Mouse (Mus musculus): Measurements from ENCODE around the gene Qrfpr.

Gene Qrfpr

GRCm38 (mm10) chr3:36150934-36151686 is 71.0 kb downstream of the Qrfpr start, which contains the start of gene D3Ertd254e:
Gene D3Ertd254e (plus strand): TSS chr3:36151017.
- DNase-seq (ENCODE audit: low spot score in 2 of 2), result peak; percentile 88 to 95

DNA sequence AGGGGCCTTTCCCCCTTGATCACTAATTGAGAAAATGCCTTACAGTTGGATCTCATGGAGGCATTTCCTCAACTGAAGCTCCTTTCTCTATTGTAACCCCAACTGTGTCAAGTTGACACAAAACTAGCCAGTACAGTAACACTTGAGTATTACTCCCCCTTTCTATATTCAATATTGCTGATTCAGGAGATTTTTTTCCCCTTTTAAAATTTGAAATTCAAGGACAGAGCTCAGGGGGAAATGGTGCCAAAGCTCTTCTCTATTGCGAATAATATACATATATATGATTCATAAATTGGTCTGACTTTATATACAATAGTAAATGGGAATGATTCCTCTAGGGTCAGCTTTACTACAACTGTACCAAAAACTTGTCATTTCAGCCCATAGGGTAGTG is 71.6 kb downstream of the Qrfpr start:
- no peak for DNase-seq (ENCODE audit: low spot score in 2 of 2)

DNA sequence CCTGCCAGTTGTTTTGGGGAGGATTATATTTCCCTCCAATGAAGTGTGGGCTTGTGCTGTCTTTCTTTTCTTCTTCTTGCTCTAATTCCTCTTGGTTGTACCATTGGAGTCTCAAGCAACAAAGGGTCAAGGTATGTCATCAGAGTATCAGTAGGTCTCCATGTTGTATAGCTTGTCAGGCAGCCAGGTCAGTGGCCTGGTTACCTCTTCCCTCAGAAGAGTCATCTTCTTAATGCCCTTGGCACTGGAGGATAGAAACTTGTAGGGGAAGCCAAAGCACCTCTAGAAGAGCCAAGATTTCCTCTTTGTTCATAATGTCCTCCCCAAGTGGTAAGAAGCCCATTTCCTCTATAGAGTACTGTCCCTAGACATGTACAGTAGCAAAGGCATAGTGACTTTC is 83.1 kb downstream of the Qrfpr start:
- no peak for DNase-seq (ENCODE audit: low spot score in 2 of 2)

GRCm38 (mm10) chr3:36138171-36138660 is 83.9 kb downstream of the Qrfpr start:
- DNase-seq (ENCODE audit: low spot score in 2 of 2), result no peak

GRCm38 (mm10) chr3:36137560-36137959 is 84.6 kb downstream of the Qrfpr start:
- no peak for DNase-seq (ENCODE audit: low spot score in 2 of 2)

DNA sequence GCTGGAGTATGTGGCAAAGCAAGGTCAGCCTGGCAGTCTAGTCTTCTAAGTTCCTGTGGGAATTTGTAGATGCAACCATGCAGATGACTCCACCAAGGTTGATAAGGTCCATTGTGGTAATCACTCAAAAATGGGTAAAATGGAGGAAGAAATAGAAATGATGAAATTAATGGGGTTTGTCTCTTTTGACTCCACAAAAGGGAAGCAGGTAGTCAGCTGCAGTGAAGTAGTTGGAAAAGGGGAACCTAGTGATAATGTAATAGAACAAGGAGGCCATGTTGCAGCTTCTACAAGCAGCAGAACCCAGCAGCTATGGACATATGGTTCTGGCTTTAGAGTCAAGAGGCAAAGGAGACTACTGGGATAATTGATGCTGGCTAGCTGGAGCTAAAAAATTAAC is 86.0 kb downstream of the Qrfpr start:
- no peak for DNase-seq (ENCODE audit: low spot score in 2 of 2)
